In genomic region chr17:45698368-45698767, GRCm38 (mm10) we compare ENCODE assay signal across 18 mouse cellular contexts. TPM values are rescaled to one million over a fixed set of nuclear protein-coding genes. Genes with fewer than 3 reads are reported as not detected.
"Had no signal": no experiment of that assay in that cellular context is flagged by ENCODE, and none has a peak within 500 bp of the region (broad histone marks: within the 10 kb centered on the region; RNA-seq: fewer than 3 reads in every experiment).

No protein-coding gene starts in this region.

- ATAC-seq: liver, postnatal 0 days; midbrain, embryonic 16.5 days had no signal

- DNase-seq: kidney, adult 18-20 months; kidney, postnatal 25 days; layer of hippocampus, adult 9-11 months; layer of hippocampus, postnatal 36 days; liver; liver, embryonic 13.5 days; liver, postnatal 0 days; retina, postnatal 1 day; right cerebral cortex, postnatal 4 days had no signal

- H3K27ac ChIP-seq: limb, embryonic 12.5 days; liver, embryonic 13.5 days; macrophage; neural tube, embryonic 13.5 days had no signal

- H3K27me3 ChIP-seq: limb, embryonic 12.5 days; liver, embryonic 13.5 days; megakaryocyte, embryonic 14.5 days; neural tube, embryonic 13.5 days had no signal

- H3K9ac ChIP-seq: limb, embryonic 12.5 days; liver, embryonic 13.5 days; liver, postnatal 0 days; neural tube, embryonic 13.5 days had no signal

- H3K4me2 ChIP-seq: limb, embryonic 12.5 days; liver, embryonic 13.5 days; midbrain, embryonic 11.5 days; neural tube, embryonic 13.5 days had no signal

- H3K9me3 ChIP-seq: limb, embryonic 12.5 days; liver, embryonic 13.5 days; megakaryocyte, embryonic 14.5 days; neural tube, embryonic 13.5 days had no signal

- H3K4me3 ChIP-seq: limb, embryonic 12.5 days; liver, embryonic 13.5 days; megakaryocyte, embryonic 14.5 days; neural tube, embryonic 13.5 days had no signal

RNA-seq across cellular contexts. Expression of gene 1600014C23Rik, which starts 35.3 kb away (rescaled TPM):
- polyA plus RNA-seq: kidney, embryonic 16.5 days; limb, embryonic 12.5 days; liver, embryonic 13.5 days; liver, postnatal 0 days; lung, embryonic 16.5 days; macrophage; midbrain, embryonic 16.5 days; neural tube, embryonic 13.5 days; stomach, embryonic 16.5 days had no signal

RNA-seq across cellular contexts. Expression of gene Capn11, which starts 39.2 kb away (rescaled TPM):
- polyA plus RNA-seq: liver, postnatal 0 days had no signal
